Mouse (Mus musculus) gastrocnemius, adult 8-10 months (tissue): Measurements from ENCODE around the gene Maf. TPM values are rescaled to one million over a fixed set of nuclear protein-coding genes. Genes with fewer than 3 reads are reported as not detected.
A peak's percentile ranks its signal among the peaks of the same experiment; 100 is the strongest.

ENCODE experiments used
- DNase-seq, 2 experiments: peaks; one replicate each; pipeline ENCODE4 v3.0.0; 2022; ENCODE audit warnings: low spot score in 2 of 2
- total RNA-seq, 4 experiments: library from RNA; stranded (reverse); gene quantifications; 2 replicates each; pipeline ENCODE4 v1.2.4; 2022

Maf gene
- total RNA-seq, result 100 to 1,000 TPM; 107 to 168 (median 140) TPM

GRCm38 (mm10) chr8:115707731-115708590, at the start of gene Maf:
Gene Maf (minus strand): TSS chr8:115707794.
- DNase-seq, result peak; percentile 85 to 87

- DNase-seq, result no peak
These were observed 49.4 kb upstream of the Maf start for GRCm38 (mm10) chr8:115756965-115757364.

DNA sequence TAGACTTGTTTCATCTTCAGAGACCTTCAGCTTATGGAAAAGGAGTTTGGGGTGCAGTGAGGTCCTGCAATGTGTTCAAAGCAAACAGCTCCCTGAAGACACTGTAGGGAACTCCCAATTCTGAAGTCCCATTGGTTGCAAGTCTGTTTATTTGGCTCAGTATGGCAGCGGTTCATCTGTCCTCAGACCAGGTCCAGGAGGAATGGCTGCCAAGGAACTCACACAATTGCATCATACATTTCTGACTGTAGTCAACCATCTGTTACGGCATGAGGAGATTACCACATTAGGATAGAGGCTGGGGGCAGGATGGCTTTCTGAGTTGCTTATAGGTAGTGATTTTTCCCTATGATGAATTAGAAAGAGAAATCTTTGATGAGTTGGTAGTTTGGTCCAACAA, 48.4 kb upstream of the Maf start:
- DNase-seq, result no peak

DNA sequence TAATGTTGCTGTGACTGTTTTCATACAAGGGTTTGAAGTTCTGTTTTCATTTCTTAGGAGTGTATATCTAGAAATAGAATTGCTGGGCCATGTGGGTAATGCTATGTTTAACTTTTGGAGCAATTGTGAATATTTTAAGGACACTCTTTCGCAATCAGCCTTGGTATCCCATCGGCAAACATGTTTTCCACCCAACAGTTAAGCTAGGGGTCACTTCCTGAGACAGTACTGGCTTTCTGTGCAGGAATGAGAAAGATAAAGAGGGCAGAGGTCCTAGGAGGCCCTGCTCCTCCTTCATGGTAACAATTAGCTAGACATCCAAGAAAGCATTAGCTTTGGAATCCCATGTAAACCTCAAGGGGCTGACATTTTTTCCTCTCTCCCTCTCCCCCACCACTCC, 47.1 kb upstream of the Maf start:
- DNase-seq, result no peak

DNA sequence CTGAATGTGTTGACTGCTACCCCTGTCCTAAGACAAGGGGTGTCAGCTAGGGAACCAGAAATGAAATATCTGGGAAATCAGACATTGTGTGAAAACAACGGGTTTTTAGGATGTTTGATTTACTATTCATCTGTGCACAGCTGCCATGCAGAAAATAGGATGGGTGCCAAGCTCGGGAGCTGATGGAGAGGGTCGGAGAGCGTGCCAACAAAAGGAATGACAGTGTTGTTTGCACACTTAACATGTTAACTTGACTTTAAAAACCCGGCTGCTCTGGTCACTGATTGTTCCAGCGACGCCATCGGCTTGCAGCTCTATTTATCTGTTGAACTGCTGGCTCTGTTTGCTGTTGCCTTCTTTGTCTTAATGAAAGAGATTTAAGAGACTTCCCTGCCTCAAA, 46.2 kb upstream of the Maf start:
- no peak for DNase-seq

DNA sequence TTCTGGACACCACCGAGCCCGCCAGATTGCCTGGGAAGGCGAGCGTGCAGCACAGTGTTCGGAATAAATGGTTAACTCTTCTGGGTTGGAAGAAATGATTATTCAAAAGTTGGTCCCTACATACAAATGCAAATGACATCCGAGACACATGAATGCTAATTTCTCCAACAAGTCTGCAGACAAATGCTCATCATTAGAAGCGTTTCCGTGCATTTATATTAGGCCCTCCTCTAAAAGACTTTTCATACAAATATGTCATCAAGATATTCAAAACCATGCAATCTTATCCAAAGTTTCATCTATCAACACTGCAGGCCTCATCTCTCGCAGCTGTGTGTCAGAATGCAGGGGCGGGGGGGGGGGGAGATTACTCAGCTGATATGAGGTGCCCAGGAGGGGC, 39.8 kb upstream of the Maf start:
- no peak for DNase-seq

DNA sequence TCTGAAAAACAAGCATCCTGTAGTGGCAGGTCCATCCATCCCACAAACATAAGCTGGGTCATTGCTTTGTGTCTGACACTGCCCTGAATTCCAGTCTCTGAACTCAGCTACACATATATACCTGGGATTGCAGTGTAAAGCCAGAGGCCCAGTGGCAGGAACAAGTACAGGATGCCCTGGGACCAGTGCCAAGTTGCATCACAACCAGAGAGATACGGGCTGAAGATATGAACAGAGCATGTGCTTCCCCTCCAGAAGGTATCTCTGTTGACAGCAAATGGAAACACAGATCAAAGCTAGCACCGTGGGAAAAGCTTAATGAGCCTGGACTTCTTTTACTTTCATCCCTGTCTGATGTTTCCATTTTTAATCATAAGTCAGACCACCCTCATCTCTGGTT, 38.1 kb upstream of the Maf start:
- DNase-seq, result no peak

- DNase-seq, result no peak
These were observed 35.8 kb upstream of the Maf start for GRCm38 (mm10) chr8:115743441-115743840.

DNA sequence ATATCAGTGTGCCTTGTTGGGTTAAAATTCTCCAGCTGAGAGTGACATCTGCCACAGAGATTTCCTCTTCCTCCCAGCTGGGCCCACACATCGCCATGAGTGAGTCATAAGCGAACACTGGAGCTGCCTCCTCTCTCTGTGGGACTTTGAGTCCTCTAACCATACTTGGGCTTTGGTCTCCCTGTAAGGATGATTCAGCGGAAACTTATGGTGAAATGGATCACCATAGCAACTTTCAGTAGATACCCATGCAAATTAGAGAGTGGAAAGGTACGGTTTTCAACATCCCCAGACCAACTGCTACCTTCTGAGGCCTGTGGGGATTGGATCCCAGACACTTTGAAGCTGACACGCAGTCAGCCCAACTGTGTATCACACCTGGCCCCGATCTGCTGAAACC, 35.1 kb upstream of the Maf start:
- DNase-seq, result no peak

- no peak for DNase-seq
These were observed 34.4 kb upstream of the Maf start for GRCm38 (mm10) chr8:115741964-115742363.

DNA sequence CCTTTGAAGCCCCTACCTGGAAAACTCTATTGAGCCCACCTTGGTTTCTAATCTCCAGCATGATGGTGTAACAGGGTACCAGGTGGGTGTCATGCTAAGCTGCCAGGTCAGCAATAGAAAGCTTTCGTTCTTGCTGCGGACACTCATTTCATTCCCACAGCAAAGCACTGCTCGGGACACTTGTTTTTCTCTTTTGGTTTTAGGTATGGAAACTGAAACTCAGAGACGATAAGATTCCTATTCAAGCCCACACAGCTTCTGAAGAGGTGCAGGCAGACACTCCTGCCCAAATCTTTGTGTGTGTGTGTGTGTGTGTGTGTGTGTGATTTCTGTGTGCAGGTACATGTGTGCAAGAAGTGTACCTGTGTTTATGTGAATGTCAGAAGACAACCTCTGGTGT, 32.2 kb upstream of the Maf start:
- DNase-seq, result no peak

GRCm38 (mm10) chr8:115732401-115732800, 24.8 kb upstream of the Maf start:
- no peak for DNase-seq

DNA sequence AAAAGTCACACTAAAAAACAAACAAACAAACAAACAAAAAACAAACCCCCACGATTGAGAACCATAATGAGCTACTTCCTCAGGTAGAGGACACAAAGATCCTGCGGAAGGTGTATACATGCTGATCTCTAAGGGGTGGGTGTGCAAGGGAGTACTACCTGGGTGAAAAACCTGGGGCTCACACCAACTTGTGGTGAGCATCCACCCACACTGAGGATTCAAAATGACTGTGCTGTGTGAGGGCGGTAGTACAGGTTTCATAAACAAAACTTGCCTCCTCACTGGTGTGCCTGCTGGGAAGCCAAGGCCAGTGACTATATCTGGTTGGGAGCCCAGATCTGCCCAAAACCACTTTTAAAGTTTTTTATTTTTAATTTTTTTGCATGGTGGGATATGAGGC, 19.2 kb upstream of the Maf start:
- no peak for DNase-seq

DNA sequence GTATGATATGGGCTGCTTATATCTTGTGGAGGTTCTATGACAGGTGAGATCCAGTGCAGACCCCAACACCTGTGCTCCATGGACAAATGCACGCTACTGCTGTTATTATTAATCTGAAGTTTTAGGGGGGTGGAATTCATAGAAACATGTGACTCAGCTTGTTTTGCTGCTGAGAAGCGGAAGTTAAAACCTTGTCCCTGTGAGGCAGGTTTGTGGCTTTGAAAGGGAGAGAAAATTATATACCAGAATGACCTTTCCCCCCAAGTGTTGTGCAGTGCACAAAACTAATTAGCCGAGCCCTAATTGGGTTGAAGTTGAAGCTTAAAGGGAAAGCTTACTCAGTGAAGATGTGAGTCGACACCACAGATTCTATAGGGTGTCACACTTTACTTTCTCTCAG, 18.6 kb upstream of the Maf start:
- no peak for DNase-seq

- no peak for DNase-seq
These were observed 11.5 kb upstream of the Maf start for GRCm38 (mm10) chr8:115719126-115719525.

DNA sequence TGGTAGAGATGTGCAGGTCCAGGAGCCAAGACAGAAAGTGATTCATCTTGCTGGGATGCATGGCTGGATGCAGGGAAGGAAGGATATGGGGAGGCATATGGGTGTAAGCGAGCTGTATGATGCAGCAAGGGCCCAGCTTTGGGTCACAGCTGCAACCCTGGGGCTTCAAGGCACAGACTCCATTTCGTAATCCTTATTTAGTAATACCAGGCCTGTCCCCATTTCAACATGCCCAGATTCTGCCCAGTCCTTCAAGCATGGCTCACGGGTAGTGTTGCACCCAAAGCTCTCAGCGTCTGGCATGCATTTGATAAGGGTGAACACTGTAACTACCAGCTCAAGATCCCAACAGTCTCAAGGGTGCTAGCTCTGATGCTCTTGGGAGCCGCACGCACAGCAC, 11.0 kb upstream of the Maf start:
- DNase-seq, result no peak

GRCm38 (mm10) chr8:115715262-115715661, 7.7 kb upstream of the Maf start:
- DNase-seq, result no peak

- no peak for DNase-seq
These were observed 3.5 kb upstream of the Maf start for GRCm38 (mm10) chr8:115711106-115711505.

DNA sequence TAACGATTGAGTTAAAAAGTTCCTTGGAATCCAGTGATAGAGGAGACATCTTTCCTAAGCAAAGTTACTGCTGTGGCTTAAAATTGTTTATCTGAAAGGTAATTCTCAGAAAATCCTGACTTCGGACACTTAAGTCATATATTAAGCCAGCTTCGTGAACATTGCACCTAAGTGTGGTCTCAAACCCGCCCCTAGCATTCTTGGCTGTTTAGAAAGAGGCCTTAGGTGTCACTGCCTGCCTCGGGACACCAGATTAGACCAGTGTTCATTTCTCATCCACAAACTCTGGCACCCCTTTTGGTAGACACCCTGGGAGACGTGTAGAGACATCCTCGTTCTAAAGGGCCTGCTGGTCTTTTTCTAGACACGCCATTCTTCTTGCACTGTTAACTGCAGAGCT, 2.3 kb upstream of the Maf start:
- DNase-seq, result no peak

DNA sequence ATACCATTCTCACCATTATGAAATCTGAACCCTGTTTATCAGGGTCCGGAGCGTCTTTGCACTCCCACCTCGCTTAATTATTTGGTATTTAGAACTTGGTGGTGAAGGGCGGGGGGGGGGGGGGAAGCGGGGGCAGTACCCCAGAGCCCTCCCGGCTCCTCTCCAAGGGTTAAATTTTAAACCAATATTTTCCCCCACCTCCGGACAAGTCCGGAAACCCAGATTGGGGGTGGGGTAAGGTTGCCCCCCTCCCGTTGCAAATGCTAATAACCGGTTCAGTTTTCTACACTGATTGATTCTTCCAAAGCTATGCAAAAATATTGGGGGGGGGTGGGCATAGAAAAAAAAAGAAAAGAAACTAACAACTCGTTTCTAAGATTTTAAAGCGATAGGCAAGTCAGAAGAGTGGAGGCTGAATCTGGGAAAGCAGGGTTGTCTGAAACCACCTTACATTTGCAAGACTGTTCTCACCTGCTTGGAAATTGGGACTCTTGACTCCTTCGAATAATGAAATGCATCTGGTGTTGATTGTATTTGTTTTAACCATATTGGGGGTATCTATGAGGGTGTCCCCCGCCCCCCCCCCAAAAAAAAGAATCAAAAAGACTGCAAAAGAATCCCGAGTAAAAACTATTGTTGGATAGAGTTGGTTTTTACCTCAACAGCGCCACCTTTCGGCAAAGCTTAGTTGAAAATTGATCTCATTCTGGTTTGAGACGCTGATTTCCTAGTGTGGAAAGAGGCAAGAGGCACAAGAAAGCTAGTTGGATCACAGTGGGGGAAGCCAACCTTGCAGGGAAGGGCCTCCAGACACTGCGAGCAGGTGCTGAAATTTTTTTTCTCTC, 1.6 kb upstream of the Maf start:
- DNase-seq, result peak; percentile 53 to 68

- DNase-seq, result peak; percentile 50 to 63
These were observed 498 bp downstream of the Maf start for GRCm38 (mm10) chr8:115706861-115707730.
